Mouse (Mus musculus): ENCODE results near the gene Abca1. TPM values are rescaled to one million over a fixed set of nuclear protein-coding genes. Genes with fewer than 3 reads are reported as not detected.

Gene Abca1
- polyA plus RNA-seq, 1 experiment from 2014 or later: 4.6 TPM

DNA sequence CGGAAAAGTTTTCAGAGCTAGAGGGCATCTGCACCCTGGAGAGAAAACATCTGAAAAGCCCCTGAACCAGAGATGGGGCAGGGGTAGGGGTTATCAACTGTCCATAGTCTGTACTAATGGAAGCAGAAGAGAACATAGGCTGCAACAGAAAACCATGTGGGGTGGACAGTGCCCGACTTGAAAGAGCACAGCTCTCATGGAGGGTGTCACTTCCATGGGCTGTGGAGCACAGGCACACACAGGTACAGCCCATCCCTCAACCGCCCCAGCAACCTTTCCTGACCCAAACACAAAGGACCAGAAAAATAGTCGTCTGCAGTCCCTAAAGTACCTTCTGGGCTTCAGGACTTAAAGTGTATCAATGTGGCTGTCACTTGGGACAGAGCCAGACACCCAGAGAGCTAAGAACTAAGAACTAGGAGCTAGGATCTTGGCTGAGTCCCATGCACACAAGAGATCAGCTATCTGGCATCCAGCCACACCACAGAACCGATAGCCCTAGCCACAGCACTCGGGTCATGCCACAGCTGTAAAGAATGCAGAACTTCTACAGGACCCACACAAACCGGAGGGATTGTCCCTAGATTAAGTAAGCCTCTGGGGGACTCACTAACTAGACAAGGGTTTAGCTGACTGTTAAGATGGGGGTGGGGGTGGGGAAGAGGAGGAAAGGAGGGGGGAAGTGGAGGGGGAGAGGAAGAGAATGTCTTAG, 38.0 kb downstream of the Abca1 start:
- DNase-seq (ENCODE audit: low spot score): no peak

DNA sequence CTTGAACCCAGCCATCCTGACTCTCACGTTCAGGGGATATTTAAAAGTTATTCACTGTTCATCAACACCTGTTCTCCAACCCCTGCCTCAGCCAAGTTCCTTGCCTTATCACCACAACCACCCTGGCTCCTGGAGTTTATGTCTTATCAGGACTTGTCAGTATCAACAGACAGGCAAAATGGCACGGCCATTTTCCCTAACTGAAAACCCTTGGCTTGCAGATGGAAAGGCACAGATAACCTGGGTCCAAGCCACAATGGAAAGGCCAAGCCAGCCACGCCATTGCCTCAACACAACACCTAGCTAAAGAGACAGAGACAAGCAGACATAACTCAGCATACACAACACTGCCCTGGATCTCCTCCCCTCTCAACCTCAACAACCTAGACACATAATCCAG, 38.6 kb downstream of the Abca1 start:
- no peak for DNase-seq (ENCODE audit: low spot score)

- DNase-seq (ENCODE audit: low spot score): no peak
Measured at GRCm38 (mm10) chr4:53120038-53120685, 39.5 kb downstream of the Abca1 start.

GRCm38 (mm10) chr4:53118643-53119042, 41.1 kb downstream of the Abca1 start:
- no peak for DNase-seq (ENCODE audit: low spot score)

GRCm38 (mm10) chr4:53117610-53118009, 42.1 kb downstream of the Abca1 start:
- DNase-seq (ENCODE audit: low spot score): no peak

DNA sequence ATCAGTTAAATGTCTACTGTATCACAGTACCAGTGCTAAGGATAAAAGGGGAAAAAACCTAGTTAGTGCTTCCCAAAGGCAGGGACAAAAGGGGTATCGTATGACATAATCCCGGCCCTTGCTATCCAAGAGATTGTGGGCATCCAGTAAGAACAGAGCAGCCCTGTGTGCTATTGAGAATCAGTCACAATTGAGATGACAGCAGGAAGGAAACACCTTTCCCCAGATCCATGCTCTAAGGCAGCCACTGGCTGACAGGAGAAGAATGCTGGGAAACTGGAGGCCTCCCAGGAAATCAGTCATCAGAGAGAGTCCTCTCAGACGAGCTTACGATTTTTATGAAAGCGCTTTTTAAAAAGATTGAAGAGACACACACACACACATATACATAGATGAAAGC, 42.6 kb downstream of the Abca1 start:
- DNase-seq (ENCODE audit: low spot score): no peak

- DNase-seq (ENCODE audit: low spot score): no peak
Measured at GRCm38 (mm10) chr4:53115866-53116265, 43.8 kb downstream of the Abca1 start.

- DNase-seq (ENCODE audit: low spot score): no peak
Measured at GRCm38 (mm10) chr4:53115410-53115809, 44.3 kb downstream of the Abca1 start.

GRCm38 (mm10) chr4:53111919-53112355, 47.8 kb downstream of the Abca1 start:
- DNase-seq (ENCODE audit: low spot score): no peak

- peak; percentile 30 for DNase-seq (ENCODE audit: low spot score)
Measured at GRCm38 (mm10) chr4:53110356-53110755, 49.3 kb downstream of the Abca1 start.

DNA sequence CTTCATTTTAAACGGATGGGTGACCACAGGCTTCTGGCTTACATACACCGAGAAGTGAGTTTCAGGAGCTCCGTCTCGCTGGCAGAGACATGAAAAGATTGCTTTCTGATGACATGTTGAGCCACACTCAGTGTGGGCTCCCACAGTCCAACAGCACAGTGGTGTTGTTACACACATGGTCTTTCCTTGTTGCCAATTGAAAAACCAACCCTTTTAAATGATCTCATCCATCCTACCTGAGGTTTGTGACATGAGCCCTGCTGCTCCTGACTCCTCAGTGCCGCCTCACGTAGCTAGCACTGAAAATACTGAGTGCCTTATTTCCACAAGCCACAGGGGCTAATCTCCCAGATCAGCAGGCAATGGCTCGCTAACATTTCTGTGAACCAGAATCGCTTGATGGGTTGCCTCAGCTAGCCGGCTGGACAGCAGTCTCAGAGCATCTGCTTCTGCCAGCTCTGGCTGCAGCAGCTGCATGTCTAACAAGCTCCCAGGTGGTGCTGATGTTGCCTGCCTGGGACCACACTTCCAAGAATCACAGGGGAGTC, 50.2 kb downstream of the Abca1 start:
- DNase-seq (ENCODE audit: low spot score): no peak

- no peak for DNase-seq (ENCODE audit: low spot score)
Measured at GRCm38 (mm10) chr4:53108194-53108593, 51.5 kb downstream of the Abca1 start.

DNA sequence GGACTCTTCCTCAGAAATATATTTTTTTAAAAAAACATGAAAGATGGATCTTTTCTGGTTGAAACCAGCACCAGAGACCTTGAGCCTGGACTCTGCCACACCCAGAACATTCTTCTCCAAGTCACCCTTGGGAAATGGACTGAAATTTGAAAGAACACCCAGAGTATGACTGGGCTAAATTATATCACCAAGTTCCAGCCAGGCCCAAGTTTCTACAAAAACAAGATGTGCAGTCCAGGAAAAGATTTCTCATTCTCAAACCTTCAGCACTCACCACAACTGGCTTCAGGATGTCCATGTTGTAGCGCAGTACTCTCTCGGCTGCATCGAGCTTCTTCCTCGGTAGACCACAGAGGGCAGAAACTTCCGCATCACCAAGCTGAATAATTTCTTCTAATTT, 53.0 kb downstream of the Abca1 start:
- no peak for DNase-seq (ENCODE audit: low spot score)

GRCm38 (mm10) chr4:53106071-53106470, 53.6 kb downstream of the Abca1 start:
- DNase-seq (ENCODE audit: low spot score): no peak

- DNase-seq (ENCODE audit: low spot score): no peak
Measured at GRCm38 (mm10) chr4:53104634-53105033, 55.1 kb downstream of the Abca1 start.

DNA sequence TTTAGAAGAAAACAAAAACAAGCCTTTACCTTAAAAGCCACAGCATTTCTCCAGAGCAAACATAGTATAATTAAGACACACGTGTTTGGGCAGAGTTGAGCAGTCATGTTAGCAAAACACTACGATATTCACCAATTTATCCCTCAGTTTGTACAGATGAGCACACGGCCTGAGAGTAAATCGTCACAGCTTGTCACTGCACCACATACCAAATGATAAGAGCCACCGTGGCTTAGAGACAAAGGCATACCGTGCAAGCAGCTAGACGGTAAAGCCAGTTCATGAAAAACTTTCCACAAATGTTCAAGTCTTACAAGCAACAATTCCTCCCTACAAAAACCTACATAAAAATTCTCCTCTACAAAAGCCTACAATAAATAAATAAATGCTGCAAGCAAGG, 57.2 kb downstream of the Abca1 start:
- DNase-seq (ENCODE audit: low spot score): no peak

- DNase-seq (ENCODE audit: low spot score): no peak
Measured at GRCm38 (mm10) chr4:53101306-53101705, 58.4 kb downstream of the Abca1 start.

DNA sequence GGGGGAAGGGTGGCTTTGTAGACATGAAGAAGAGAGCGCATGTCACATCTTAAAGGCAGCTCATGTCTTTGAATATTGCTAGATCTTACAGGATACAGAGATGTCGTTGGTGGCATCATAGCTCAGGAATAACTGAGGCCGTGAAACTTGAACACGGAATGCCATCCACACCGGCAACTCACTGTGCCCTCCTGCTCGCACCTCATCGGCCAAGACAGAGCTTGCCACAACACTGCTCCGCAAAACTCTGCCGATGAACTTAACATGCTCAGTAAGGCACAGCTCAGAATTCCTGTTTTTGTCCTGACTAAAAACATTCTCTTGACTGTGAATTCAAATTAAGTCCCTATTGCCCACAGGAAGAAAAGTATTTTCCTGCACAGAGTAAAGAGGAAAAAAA, 59.2 kb downstream of the Abca1 start:
- no peak for DNase-seq (ENCODE audit: low spot score)

DNA sequence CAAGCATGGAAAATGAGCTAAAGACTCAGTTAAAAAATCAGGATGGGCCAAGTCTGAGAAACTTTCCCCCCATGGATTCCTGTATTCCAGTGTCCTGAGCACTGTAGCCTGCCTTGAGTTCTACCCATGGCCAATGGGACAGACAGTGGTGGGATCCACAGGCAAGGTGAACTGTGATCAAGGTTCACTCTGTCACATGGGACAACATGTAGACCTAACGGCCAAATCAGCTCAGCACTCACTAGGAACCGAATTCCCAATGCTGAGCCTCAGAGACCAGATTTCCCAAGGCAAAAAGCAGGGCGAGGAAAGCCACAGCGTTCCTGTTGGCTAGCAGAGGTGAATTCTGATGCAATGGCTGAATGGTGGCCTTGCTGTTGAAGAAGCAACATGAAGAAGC, 64.8 kb downstream of the Abca1 start:
- no peak for DNase-seq (ENCODE audit: low spot score)

DNA sequence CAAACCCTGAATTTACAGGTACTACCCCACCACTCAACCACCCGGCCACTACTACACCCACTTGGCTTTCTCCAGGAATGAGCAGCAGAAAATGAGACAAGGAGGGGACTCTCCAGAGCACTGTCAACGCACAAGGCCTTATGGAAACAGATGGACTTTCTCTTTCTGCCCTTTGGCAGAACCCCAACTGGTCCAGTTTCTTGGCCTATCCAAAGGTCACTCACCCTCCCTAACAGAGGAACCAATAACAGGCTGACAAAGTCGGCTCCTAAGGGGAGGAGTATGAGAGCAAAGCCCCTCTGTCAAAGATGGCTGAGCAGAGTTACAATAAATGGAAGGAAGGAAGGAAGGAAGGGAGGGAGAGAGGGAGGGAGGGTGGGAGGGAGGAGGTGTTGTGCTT, 65.4 kb downstream of the Abca1 start:
- no peak for DNase-seq (ENCODE audit: low spot score)

DNA sequence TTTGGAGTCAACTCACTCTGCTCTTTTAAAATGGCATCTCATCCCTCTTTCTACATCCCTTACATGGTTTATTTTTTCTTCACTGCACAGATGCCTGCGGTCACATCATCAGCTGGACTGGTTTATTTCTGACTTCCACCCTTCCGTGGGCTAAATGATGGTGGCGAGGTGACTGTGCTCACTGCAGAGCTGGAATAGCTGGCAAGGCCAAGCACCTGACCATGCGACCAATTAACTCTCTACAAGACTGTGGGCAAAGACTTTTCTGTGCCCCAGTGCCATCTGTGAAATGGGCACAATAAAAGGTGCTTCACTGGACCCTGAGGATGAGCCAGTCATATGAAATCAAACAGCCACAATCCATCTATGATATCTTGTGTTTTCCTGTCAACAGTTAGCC, 66.1 kb downstream of the Abca1 start:
- DNase-seq (ENCODE audit: low spot score): no peak

- DNase-seq (ENCODE audit: low spot score): no peak
Measured at GRCm38 (mm10) chr4:53089641-53090040, 70.1 kb downstream of the Abca1 start.

- no peak for DNase-seq (ENCODE audit: low spot score)
Measured at GRCm38 (mm10) chr4:53088999-53089398, 70.7 kb downstream of the Abca1 start.

All from thymus, postnatal 0 days (tissue).